Mouse (Mus musculus) right cerebral cortex, postnatal 10 days (tissue): ENCODE data around the gene Rapgef4.
"Not testable (repeated sequence)": the region's sequence is repeated elsewhere in the genome, so short reads cannot be mapped to it uniquely, and the experiment has no call there.

ENCODE experiments used
- DNase-seq, 2 experiments: peaks; one replicate each; pipeline ENCODE4 v3.0.0; 2021; ENCODE audit warnings: low spot score in 2 of 2

Gene Rapgef4

GRCm38 (mm10) chr2:72029081-72029480 is 48.0 kb downstream of the Rapgef4 start:
- no peak for DNase-seq

- no peak for DNase-seq
Observed at GRCm38 (mm10) chr2:72029586-72030144, 48.6 kb downstream of the Rapgef4 start.

GRCm38 (mm10) chr2:72031717-72032116 is 50.7 kb downstream of the Rapgef4 start:
- DNase-seq = no peak

GRCm38 (mm10) chr2:72035616-72036015 is 54.6 kb downstream of the Rapgef4 start:
- no peak for DNase-seq

- DNase-seq = no peak
Observed at GRCm38 (mm10) chr2:72037357-72037756, 56.3 kb downstream of the Rapgef4 start.

GRCm38 (mm10) chr2:72038235-72038634 is 57.2 kb downstream of the Rapgef4 start:
- peak; percentile 85 to 91 for DNase-seq

- DNase-seq = peak; percentile 73 to 75
Observed at GRCm38 (mm10) chr2:72038651-72039251, 57.7 kb downstream of the Rapgef4 start.

GRCm38 (mm10) chr2:72039522-72040045 is 58.5 kb downstream of the Rapgef4 start:
- DNase-seq = no peak

- DNase-seq = no peak
Observed at GRCm38 (mm10) chr2:72041087-72041486, 60.0 kb downstream of the Rapgef4 start.

GRCm38 (mm10) chr2:72042093-72042492 is 61.1 kb downstream of the Rapgef4 start:
- no peak for DNase-seq

- no peak for DNase-seq
Observed at GRCm38 (mm10) chr2:72044191-72044590, 63.2 kb downstream of the Rapgef4 start.

GRCm38 (mm10) chr2:72045024-72045423 is 64.0 kb downstream of the Rapgef4 start:
- DNase-seq = no peak

GRCm38 (mm10) chr2:72045659-72046058 is 64.6 kb downstream of the Rapgef4 start:
- no peak for DNase-seq

- no peak for DNase-seq
Observed at GRCm38 (mm10) chr2:72050451-72050850, 69.4 kb downstream of the Rapgef4 start.

GRCm38 (mm10) chr2:72054280-72054679 is 73.2 kb downstream of the Rapgef4 start:
- no peak for DNase-seq

GRCm38 (mm10) chr2:72054736-72055135 is 73.7 kb downstream of the Rapgef4 start:
- DNase-seq = no peak

GRCm38 (mm10) chr2:72055476-72055875 is 74.4 kb downstream of the Rapgef4 start:
- no peak for DNase-seq

GRCm38 (mm10) chr2:72056081-72056874 is 75.2 kb downstream of the Rapgef4 start:
- DNase-seq = no peak

- no peak for DNase-seq
Observed at GRCm38 (mm10) chr2:72062931-72063330, 81.9 kb downstream of the Rapgef4 start.

GRCm38 (mm10) chr2:72068505-72068904 is 87.5 kb downstream of the Rapgef4 start:
- DNase-seq = no peak

GRCm38 (mm10) chr2:72070086-72070485 is 89.0 kb downstream of the Rapgef4 start:
- no peak for DNase-seq

- DNase-seq = not testable (repeated sequence)
Observed at GRCm38 (mm10) chr2:72073121-72073520, 92.1 kb downstream of the Rapgef4 start.
